Mouse (Mus musculus): ENCODE measurements at regions not wholly inside any gene's neighbourhood (a gene's known extent, or its start where the extent isn't known, plus 50 kb on each side); places are given as distances from the start of the nearest gene placed in this dataset.

DNA sequence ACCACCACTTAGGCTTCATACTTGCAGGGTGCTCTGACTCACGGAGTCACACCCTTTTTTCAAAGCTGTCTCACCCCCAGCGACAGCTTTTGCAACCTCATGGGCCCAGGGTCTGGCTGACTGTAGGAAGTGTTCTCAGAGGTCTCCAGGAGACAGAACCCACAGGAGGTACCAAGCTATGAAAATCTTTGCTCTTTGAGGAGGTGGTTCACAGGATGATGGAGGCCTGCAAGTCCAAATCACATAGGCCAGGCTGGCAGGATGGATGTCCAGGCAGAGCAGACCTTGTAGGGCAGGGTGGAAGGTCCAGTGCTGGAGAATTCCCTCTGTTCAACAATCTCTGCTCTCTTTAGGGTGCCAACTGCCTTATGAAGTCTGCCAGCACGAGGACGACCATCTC is 289.2 kb downstream of the Foxo1 start:
- in situ Hi-C loops (cut with MboI, MseI): no loop called here

DNA sequence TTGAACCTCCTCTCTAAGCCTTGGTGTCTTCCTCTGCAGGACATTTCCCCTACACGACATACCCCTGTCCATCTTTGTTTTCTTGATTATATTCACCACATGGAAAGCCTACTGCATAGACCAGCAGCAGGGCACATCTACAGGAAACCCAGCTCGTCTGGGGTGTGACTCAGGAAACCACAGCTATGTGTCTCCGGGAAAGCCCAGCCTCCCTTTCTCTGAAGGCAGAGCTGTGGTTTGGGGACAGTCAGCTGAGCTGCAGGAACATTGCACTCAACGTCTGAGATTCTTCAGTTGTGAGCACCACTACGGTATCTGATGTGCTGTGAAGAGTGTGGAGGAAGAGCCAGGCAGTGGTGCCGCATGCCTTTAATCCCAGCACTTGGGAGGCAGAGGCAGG is 286.9 kb downstream of the Foxo1 start:
- in situ Hi-C loops (cut with MboI, MseI): no loop called here

DNA sequence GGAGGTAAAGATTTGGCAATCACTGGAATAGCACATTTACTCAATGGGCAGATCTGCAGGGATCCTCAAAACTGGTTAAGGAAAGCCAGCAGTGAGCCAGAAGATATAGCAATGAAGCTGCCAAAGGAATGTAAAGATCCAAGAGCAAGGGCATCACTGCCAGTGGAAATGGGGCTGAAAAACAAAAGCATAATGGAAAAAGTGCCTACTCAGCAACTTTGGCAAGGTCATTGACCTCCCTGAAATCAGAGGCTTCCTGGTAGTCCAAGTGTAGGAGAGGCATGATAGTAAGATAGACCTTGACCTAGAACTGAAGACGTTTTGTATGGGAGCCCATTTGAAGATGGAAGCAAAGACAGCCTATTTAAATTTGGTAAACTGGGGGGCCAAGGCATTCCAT is 286.4 kb downstream of the Foxo1 start:
- in situ Hi-C loops (cut with MboI, MseI): no loop called here

GRCm38 (mm10) chr3:52548201-52548893 is 280.2 kb downstream of the Foxo1 start:
- in situ Hi-C loops (cut with MboI, MseI): no loop called here

GRCm38 (mm10) chr3:52546035-52546434 is 277.9 kb downstream of the Foxo1 start:
- in situ Hi-C loops (cut with MboI, MseI): no loop called here

DNA sequence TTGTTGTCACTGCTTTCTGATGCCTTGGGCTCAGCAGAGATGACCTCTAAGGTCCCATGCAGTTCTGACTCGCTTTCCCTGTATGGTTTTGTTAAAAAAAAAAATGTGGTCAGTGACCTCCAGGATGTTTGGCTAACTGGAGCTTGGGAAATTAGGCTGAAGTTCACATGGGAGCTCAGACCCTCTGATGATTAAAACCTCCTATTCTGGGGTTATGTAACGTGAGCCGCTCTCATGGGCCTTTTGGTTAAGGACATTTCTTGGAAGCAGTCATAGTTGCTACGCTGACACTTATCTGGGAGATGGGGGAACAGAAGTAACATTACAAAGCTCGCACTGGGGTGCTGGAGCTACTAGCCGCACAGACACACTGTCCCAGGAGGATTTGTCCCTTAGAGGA is 274.9 kb downstream of the Foxo1 start:
- in situ Hi-C loops (cut with MboI, MseI): no loop called here

- in situ Hi-C loops (cut with MboI, MseI): no loop called here
Observed at GRCm38 (mm10) chr3:52540862-52541380, 272.8 kb downstream of the Foxo1 start.

DNA sequence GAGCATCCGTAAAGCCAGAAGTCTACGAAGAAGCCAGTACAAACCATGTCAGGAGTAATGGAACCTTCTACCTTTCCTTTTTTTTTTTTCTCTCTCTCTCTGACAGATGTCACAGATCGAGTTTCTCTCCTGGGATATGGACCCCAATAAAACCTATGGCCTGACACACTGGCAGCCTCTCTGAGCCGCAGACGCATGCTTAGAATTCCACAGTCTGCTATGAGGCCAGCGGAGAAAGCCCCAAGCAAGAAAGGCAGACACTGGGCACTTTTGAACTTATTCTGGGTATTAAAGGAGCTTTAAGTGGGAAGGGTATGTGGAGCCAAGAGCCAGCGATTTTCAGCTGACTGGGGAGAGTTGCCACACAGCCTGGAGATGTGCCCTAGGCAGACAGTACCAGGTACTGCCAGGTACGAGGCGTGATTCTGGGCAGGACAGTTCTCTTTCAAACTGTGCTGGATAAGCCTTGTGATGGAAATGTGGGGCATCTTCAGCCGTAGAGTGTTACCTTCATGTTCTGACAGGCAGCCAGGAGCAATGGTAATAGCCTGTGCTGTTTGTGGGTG is 271.8 kb downstream of the Foxo1 start:
- in situ Hi-C loops (cut with MboI, MseI): no loop called here

- in situ Hi-C loops (cut with MboI, MseI): no loop called here
Observed at GRCm38 (mm10) chr3:52538306-52538705, 270.2 kb downstream of the Foxo1 start.

DNA sequence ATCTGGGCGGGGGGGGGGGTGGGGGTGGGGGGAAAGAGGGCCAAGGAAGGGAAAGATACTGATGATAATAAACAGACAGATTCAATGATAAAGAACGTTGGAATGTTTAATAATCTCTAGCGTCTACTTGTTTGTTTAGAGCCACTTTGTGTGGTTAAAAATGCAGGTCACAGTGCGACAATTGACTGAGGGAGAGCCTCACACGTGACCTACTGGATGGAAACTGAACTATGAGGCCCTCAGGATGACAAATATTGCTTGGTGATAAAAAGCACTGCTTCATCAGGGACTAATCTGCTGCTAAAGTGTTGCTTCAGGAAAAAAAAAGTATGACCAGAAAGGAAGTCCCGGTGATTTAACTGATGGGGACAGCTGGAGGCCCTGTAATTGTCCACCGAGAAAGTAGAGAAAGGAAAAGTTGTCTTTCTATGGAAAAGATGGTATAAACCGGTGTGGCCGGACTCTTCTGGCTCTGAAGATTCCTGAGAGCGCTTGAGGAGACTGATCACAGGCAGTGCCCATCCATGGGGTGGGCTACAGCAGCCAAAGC is 269.3 kb downstream of the Foxo1 start:
- in situ Hi-C loops (cut with MboI, MseI): no loop called here

DNA sequence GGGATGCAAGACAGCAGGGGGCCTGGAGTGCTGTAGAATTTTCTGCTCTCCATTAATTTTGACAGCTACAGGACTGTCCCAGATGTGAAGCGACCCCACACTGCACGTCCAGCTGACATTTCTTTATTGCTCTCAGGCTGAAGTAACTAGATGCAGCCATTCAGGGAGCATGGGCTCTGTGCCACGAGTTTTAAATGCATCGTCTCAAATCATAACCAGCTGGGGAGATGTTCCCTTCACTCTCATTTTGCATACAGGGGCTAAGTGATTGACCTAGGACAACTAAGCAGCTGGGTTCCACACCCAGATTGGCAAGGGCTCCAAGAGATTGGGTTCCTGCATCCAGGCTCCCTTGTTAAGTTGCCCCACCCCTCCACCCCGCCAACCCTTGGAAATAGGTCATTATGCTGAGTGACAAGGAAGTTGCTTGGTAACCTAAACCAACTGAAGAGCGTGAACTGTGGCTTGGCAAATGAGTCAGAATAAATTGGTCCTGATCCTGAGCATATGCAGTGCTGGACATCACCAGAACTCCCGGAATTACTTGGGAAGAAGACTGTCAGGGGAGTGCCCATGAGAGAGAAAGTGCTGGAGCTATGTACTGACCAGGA is 267.4 kb downstream of the Foxo1 start:
- in situ Hi-C loops (cut with MboI, MseI): no loop called here

GRCm38 (mm10) chr3:52534118-52534517 is 266.0 kb downstream of the Foxo1 start:
- in situ Hi-C loops (cut with MboI, MseI): no loop called here

DNA sequence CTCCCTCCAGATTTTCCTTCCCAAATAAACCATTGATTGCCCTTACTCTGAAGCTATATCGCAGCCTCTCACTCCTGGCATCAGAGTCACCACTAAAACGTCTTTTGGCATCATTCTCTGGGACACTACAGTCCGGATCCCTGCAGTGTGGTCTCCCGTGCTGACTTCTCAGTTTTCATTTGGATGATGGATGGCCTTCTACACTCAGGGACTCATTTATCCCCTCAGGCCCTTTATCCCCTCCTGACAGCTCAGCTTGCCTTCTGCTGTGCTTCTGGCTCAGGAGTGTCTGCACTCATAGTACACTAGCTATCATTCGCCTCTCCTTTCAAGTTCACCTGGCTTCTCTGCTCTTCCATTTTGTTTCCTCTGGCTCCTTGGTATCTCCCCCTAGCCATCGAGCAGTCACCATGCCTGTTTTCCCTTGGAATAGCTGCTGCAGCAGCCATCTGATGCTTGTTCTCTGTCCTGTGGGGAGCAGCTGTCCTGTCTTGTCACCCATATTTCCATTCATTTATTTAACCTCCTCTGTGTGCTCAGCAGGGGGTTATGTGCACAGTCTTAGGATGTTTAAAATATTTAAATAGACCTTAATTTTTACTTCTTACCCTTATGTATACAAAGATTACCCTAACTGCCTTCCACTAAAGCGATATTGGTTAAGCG is 263.7 kb downstream of the Foxo1 start:
- in situ Hi-C loops (cut with MboI, MseI): no loop called here

- in situ Hi-C loops (cut with MboI, MseI): no loop called here
Observed at GRCm38 (mm10) chr3:52530406-52530970, 262.4 kb downstream of the Foxo1 start.

DNA sequence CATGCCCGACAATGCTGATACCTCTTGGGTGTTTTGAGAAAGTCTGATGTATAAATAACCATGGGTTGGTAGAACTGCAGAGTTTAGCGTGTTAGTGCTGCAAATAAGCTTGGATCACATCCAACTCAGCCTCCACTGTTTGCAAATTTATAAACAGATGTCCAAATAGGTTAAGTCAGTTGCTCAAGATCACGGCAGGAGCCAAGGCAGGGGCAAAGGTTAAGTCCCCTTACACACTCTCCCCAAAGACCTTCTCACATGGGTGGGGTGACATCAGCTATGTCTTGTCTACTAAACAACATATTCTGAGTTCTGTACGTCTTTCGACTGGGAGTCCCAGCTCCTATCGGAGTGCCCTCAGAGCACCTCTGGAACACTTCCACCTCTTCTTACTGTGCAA is 261.0 kb downstream of the Foxo1 start:
- in situ Hi-C loops (cut with MboI, MseI): no loop called here

DNA sequence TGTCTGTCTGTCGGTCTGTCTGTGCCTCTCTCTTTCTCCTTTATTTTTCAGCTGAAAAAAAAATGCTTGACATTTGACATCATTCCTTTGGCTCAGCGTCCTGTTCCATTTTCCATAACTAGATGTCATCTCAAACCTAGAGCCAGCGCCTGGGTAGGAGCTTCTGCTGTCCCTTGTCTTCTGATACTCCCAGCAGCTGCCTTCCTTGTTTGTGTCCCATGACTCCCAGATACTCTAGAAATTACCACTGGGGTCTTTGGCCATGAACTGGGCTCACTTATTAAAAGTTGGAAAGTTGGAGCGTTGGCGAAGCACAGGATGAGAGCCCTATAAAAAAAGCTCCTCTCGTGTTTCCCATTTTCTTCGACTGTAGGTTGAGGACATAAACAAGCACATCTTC is 260.4 kb downstream of the Foxo1 start:
- in situ Hi-C loops (cut with MboI, MseI): no loop called here

GRCm38 (mm10) chr3:52527781-52528180 is 259.6 kb downstream of the Foxo1 start:
- in situ Hi-C loops (cut with MboI, MseI): no loop called here

- in situ Hi-C loops (cut with MboI, MseI): no loop called here
Observed at GRCm38 (mm10) chr3:52527010-52527754, 259.0 kb downstream of the Foxo1 start.

- in situ Hi-C loops (cut with MboI, MseI): no loop called here
Observed at GRCm38 (mm10) chr3:52522886-52523285, 254.8 kb downstream of the Foxo1 start.

GRCm38 (mm10) chr3:52520609-52520947 is 252.4 kb downstream of the Foxo1 start:
- in situ Hi-C loops (cut with MboI, MseI): no loop called here

DNA sequence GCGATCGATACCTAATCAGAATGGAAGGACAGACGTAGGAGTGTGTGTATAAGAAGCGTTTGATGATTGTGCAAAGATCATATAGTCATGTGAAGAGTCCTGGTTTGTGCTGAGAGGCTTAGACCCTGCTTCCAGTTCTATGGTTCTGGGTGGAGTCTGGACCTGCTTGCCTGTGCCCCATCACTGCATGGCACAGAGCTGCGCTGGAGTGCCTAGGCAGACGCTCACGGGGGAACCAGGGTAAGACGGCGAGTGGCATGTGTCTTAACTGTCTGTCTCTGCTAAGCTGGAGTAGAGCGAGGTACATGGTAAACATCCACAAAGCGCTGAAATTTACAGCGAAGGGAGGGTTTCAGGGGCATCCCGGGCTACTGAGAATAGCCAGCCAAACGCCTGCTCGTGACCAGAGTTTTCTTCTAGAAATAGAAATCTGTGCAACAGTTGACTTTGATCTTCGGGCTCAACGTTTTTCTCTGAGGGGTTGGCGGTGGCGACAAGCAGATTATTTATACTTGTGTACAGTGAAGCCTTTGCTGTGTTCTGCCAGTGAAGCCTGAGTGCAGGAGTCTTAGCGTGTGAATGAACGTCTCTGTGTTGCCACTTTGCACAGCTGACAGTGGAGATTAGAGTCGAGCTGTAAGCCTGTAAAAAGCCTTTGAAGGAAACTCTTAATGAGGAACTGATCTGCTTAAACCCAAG is 251.9 kb downstream of the Foxo1 start:
- in situ Hi-C loops (cut with MboI, MseI): no loop called here
